Mouse (Mus musculus) C3H10T1/2 (cell line): ENCODE data around the gene Epb41l3. TPM values are rescaled to one million over a fixed set of nuclear protein-coding genes. Genes with fewer than 3 reads are reported as not detected.

Experiments
- polyA plus RNA-seq, 2 experiments: library from polyadenylated mRNA; unstranded; fragments of >200 nt; fragmentation: generic; extraction: Trizol; gene quantifications; one replicate each; pipeline ENCODE4 v1.2.1; 2012; ENCODE audit warnings: missing spikeins in 2 of 2

Epb41l3 gene
- polyA plus RNA-seq: 1 to 10 TPM in 1 of 2 experiments, under 1 TPM in 1; 0.29 to 4.4 TPM

GRCm38 (mm10) chr17:69075501-69076237 is at the start of gene Epb41l3:
Epb41l3 (plus strand) TSS chr17:69075683.

Other genes with a start within 250 kb of the Epb41l3 start
- gene Tmem200c, start 249.1 kb upstream of the Epb41l3 start, polyA plus RNA-seq: not detected